Mouse (Mus musculus) spleen, adult 2 months (tissue): ENCODE measurements around the gene Tarbp2.

Experiments
- CTCF ChIP-seq: fragments of 200-500 bp; IDR thresholded peaks from 2 replicates; pipeline ENCODE4 v1.5.1; 2011; ENCODE audit warnings: mild to moderate bottlenecking, inconsistent platforms; ENCODE audit not compliant: insufficient read depth, insufficient read length, insufficient replicate concordance; ENCODE audit errors: extremely low read depth
- POLR2A ChIP-seq: fragments of 200-500 bp; IDR thresholded peaks from 2 replicates; pipeline ENCODE4 v1.6.1; 2011; ENCODE audit warnings: low read depth, low read length, inconsistent platforms

DNA sequence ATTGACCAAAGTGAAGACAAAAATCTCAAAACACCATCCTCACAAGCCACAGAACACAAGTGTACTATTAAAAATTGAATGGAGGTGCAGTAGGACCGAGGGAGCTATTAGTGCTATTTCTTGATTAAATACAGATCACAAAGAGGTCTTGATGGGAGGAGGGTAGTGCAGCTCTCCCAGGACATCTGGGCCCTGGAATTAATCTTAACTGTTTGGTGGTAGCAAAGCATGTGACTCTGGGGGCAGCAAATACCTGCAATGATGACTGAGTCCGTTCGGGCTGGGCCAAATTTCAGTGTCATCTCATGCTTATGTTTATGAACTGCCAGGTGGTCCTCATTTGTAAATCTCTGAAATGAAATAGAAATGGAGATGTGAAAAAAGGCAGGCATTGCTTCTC lies 45.1 kb downstream of the Tarbp2 start:
- TF ChIP-seq POLR2A (no peak), CTCF (no peak)
